Mouse (Mus musculus): ENCODE data around the gene Irf7. TPM values are rescaled to one million over a fixed set of nuclear protein-coding genes. Genes with fewer than 3 reads are reported as not detected.
"Not testable (repeated sequence)": the region's sequence is repeated elsewhere in the genome, so short reads cannot be mapped to it uniquely, and the experiment has no call there.

Gene Irf7
- polyA plus RNA-seq, 1 experiment from 2014 or later, result 11.3 TPM

DNA sequence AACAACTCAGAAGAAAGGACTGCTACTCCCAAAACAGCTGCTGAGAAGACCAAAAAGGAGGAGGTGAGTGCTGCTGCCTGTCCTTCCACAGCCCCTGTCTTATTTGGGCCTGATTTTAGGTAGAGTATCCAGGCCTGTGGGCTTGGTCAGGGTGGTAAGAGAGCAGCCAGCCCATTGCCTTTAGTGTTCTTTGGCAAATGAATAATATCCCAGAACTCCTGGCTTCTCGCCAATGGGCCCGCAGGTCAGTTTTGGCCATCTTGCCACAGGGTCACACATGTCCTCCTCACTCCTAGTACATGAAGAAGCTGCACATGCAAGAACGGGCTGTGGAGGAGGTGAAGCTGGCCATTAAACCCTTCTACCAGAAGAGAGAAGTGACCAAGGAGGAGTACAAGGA lies 4.8 kb downstream of the Irf7 start:
- Histone ChIP-seq H3K36me3 (ENCODE audit: control insufficient read depth, insufficient read depth, low read length) (peaks cover 67% of the 10 kb centered on the region), H3K9ac (ENCODE audit: low read length) (no peak overlapping the region), H3K4me2 (replicated peaks; ENCODE audit: low read depth) (no peak overlapping the region), H3K27ac (replicated peaks) (no peak overlapping the region), H3K4me3 (ENCODE audit: low read depth, low read length) (no peak overlapping the region), H3K27me3 (ENCODE audit: control insufficient read depth, insufficient read depth, low read length) (no peaks in the 10 kb centered on the region), H3K9me3 (ENCODE audit: control insufficient read depth, low read length) (no peaks in the 10 kb centered on the region), H3K4me1 (replicated peaks; ENCODE audit: control insufficient read depth, insufficient read depth) (no peaks in the 10 kb centered on the region)
- DNase-seq (ENCODE audit: low spot score), result no peak
- 77% methylated on average over 3 of the region's 3 CpGs for WGBS
- no peak for ATAC-seq (ENCODE audit: low FRiP score, low TSS enrichment)
- no peak for TF ChIP-seq CTCF (IDR thresholded peaks at IDR 0.05; ENCODE audit: low read depth)
- TF ChIP-seq EP300 (optimal IDR thresholded peaks at IDR 0.05), result no peak

- H3K9ac ChIP-seq (ENCODE audit: low read length), result no peak overlapping the region
- no peak for ATAC-seq (ENCODE audit: low FRiP score, low TSS enrichment)
- DNase-seq (ENCODE audit: low spot score), result no peak
- peaks cover 54% of the 10 kb centered on the region for H3K36me3 ChIP-seq (ENCODE audit: control insufficient read depth, insufficient read depth, low read length)
- no peak for TF ChIP-seq EP300 (optimal IDR thresholded peaks at IDR 0.05)
- no peak for TF ChIP-seq CTCF (IDR thresholded peaks at IDR 0.05; ENCODE audit: low read depth)
- no peaks in the 10 kb centered on the region for H3K9me3 ChIP-seq (ENCODE audit: control insufficient read depth, low read length)
- H3K27me3 ChIP-seq (ENCODE audit: control insufficient read depth, insufficient read depth, low read length), result no peaks in the 10 kb centered on the region
- 86% methylated on average over 10 of the region's 10 CpGs for WGBS
- H3K27ac ChIP-seq (replicated peaks), result no peak overlapping the region
- no peak overlapping the region for H3K4me3 ChIP-seq (ENCODE audit: low read depth, low read length)
- no peaks in the 10 kb centered on the region for H3K4me1 ChIP-seq (replicated peaks; ENCODE audit: control insufficient read depth, insufficient read depth)
- H3K4me2 ChIP-seq (replicated peaks; ENCODE audit: low read depth), result no peak overlapping the region
Measured at GRCm38 (mm10) chr7:141256159-141256558, 10.1 kb downstream of the Irf7 start.

DNA sequence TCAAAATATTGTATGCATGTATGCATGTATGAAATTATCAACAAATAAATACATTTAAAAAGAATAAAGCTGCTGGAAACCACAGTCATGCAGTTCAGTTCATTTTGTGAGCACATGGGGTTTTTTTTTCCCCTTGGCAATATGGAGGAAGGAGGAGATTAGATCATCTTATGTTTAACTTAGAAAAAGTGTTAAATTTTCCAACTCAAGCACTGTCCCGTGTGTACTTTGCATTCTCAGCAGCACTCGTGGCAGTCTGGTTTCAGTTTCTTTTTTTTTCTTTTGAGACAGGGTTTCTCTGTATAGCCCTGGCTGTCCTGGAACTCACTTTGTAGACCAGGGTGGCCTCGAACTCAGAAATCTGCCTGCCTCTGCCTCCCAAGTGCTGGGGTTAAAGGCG lies 15.8 kb downstream of the Irf7 start:
- H3K4me3 ChIP-seq (ENCODE audit: low read depth, low read length); ATAC-seq (ENCODE audit: low FRiP score, low TSS enrichment); H3K27ac ChIP-seq (replicated peaks); H3K9me3 ChIP-seq (ENCODE audit: control insufficient read depth, low read length); DNase-seq (ENCODE audit: low spot score); H3K4me2 ChIP-seq (replicated peaks; ENCODE audit: low read depth); H3K9ac ChIP-seq (ENCODE audit: low read length); H3K27me3 ChIP-seq (ENCODE audit: control insufficient read depth, insufficient read depth, low read length); H3K4me1 ChIP-seq (replicated peaks; ENCODE audit: control insufficient read depth, insufficient read depth): not testable (repeated sequence)
- peaks cover 24% of the 10 kb centered on the region for H3K36me3 ChIP-seq (ENCODE audit: control insufficient read depth, insufficient read depth, low read length)
- WGBS, result 80% methylated on average over 4 of the region's 4 CpGs

DNA sequence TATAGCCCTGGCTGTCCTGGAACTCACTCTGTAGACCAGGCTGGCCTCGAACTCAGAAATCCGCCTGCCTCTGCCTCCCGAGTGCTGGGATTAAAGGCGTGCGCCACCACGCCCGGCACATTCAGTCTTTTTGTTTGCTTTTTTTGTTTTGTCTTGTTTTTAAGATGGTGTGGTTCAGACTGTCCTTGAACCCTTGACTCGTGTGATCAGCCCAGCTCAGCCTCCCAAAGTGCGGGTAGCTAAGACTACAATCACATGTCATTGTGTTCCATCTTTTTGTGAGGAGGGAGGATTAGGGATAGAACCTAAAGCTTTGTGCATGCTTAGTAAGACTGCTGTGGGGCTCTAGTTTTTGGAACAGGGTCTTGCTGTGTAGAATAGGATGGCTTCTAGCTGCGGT lies 34.7 kb downstream of the Irf7 start:
- no peak overlapping the region for H3K4me2 ChIP-seq (replicated peaks; ENCODE audit: low read depth)
- H3K4me1 ChIP-seq (replicated peaks; ENCODE audit: control insufficient read depth, insufficient read depth), result 0 out of 2 replicates have a peak, but pooled peaks cover 4% of the 10 kb centered on the region
- H3K27me3 ChIP-seq (ENCODE audit: control insufficient read depth, insufficient read depth, low read length), result no peaks in the 10 kb centered on the region
- H3K36me3 ChIP-seq (ENCODE audit: control insufficient read depth, insufficient read depth, low read length), result peaks cover 23% of the 10 kb centered on the region
- no peak for DNase-seq (ENCODE audit: low spot score)
- TF ChIP-seq EP300 (optimal IDR thresholded peaks at IDR 0.05), result no peak
- TF ChIP-seq CTCF (IDR thresholded peaks at IDR 0.05; ENCODE audit: low read depth), result no peak
- 87% methylated on average over 7 of the region's 10 CpGs for WGBS
- ATAC-seq (ENCODE audit: low FRiP score, low TSS enrichment), result no peak
- H3K9me3 ChIP-seq (ENCODE audit: control insufficient read depth, low read length), result no peaks in the 10 kb centered on the region
- H3K9ac ChIP-seq (ENCODE audit: low read length), result no peak overlapping the region
- H3K27ac ChIP-seq (replicated peaks), result no peak overlapping the region
- no peak overlapping the region for H3K4me3 ChIP-seq (ENCODE audit: low read depth, low read length)

DNA sequence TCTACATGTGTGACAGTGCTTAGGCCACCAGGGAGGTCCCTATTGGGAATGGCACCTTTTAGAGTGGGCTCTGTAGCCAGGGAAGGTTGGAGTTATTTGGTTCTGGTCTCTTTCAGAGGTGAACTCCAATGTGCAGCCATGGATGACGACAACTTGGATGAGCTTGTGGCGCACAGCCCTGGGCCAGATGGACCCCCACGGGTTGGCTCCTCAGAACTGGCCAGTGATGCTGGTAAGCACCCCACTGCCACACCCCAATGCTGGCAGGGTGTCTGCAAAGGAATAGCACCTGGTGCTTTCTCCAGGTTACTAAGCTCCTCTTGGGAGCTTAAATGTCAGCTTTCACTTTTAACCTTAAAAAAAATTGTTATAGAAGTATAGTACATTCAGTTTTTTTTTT lies 35.2 kb downstream of the Irf7 start:
- Histone ChIP-seq H3K9ac (ENCODE audit: low read length) (no peak overlapping the region), H3K9me3 (ENCODE audit: control insufficient read depth, low read length) (no peaks in the 10 kb centered on the region), H3K4me2 (replicated peaks; ENCODE audit: low read depth) (no peak overlapping the region), H3K36me3 (ENCODE audit: control insufficient read depth, insufficient read depth, low read length) (peaks cover 23% of the 10 kb centered on the region), H3K4me3 (ENCODE audit: low read depth, low read length) (no peak overlapping the region), H3K27ac (replicated peaks) (no peak overlapping the region), H3K4me1 (replicated peaks; ENCODE audit: control insufficient read depth, insufficient read depth) (0 out of 2 replicates have a peak, but pooled peaks cover 4% of the 10 kb centered on the region), H3K27me3 (ENCODE audit: control insufficient read depth, insufficient read depth, low read length) (no peaks in the 10 kb centered on the region)
- ATAC-seq (ENCODE audit: low FRiP score, low TSS enrichment) (no peak), DNase-seq (ENCODE audit: low spot score) (no peak)
- WGBS, result 90% methylated on average over 3 of the region's 3 CpGs
- no peak for TF ChIP-seq CTCF (IDR thresholded peaks at IDR 0.05; ENCODE audit: low read depth)
- TF ChIP-seq EP300 (optimal IDR thresholded peaks at IDR 0.05), result no peak

DNA sequence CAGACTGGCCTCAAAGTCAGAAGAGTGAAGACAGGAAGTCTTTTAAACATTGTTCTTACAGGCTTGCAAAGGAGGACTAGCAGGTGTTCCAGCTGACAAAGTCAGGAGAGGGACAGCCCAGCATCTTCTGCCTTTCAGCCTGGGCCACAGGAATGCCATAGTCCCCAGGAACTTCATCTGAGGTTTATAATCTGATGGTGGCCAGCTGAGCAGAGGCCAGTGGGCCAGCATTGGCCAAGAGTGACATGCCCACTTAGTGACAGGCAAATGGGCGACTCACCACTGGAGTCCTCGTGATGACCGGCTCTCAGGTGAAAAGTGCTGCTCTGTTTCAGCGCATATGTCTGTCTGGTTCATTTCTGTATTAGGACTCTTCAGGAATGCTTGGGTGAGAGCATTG lies 35.7 kb downstream of the Irf7 start:
- DNase-seq (ENCODE audit: low spot score) (no peak), ATAC-seq (ENCODE audit: low FRiP score, low TSS enrichment) (no peak)
- H3K27me3 ChIP-seq (ENCODE audit: control insufficient read depth, insufficient read depth, low read length), result no peaks in the 10 kb centered on the region
- H3K4me3 ChIP-seq (ENCODE audit: low read depth, low read length), result no peak overlapping the region
- 0 out of 2 replicates have a peak, but pooled peaks cover 4% of the 10 kb centered on the region for H3K4me1 ChIP-seq (replicated peaks; ENCODE audit: control insufficient read depth, insufficient read depth)
- no peak overlapping the region for H3K27ac ChIP-seq (replicated peaks)
- no peak overlapping the region for H3K4me2 ChIP-seq (replicated peaks; ENCODE audit: low read depth)
- WGBS, result 92% methylated on average over 4 of the region's 4 CpGs
- TF ChIP-seq EP300 (optimal IDR thresholded peaks at IDR 0.05) (no peak), CTCF (IDR thresholded peaks at IDR 0.05; ENCODE audit: low read depth) (no peak)
- no peak overlapping the region for H3K9ac ChIP-seq (ENCODE audit: low read length)
- peaks cover 23% of the 10 kb centered on the region for H3K36me3 ChIP-seq (ENCODE audit: control insufficient read depth, insufficient read depth, low read length)
- H3K9me3 ChIP-seq (ENCODE audit: control insufficient read depth, low read length), result no peaks in the 10 kb centered on the region

Measured in stomach, postnatal 0 days (tissue).